Mouse (Mus musculus): ENCODE results near the gene Iapp. TPM values are rescaled to one million over a fixed set of nuclear protein-coding genes. Genes with fewer than 3 reads are reported as not detected.
"Not testable (repeated sequence)": the region's sequence is repeated elsewhere in the genome, so short reads cannot be mapped to it uniquely, and the experiment has no call there.

The Iapp gene
- not detected in 2 replicates for polyA plus RNA-seq (2016; fragmentation: Nextera tagmentation; extraction: Ambion mirVana)

- H3K36me3 ChIP-seq, result no peaks in the 10 kb centered on the region
- no peak within 1 kb of the TSS for H3K9ac ChIP-seq
- H3K27ac ChIP-seq, result no peak within 1 kb of the TSS
- no peak within 1 kb of the TSS for H3K4me2 ChIP-seq (replicated peaks)
- 51% methylated on average over 4 of the region's 4 CpGs for WGBS
- no peak within 1 kb of the TSS for H3K4me3 ChIP-seq
- H3K9me3 ChIP-seq, result no peaks in the 10 kb centered on the region
- H3K27me3 ChIP-seq (replicated peaks), result no peaks in the 10 kb centered on the region
- ATAC-seq (ENCODE audit: low FRiP score, low read depth), result no peak
- H3K4me1 ChIP-seq, result no peaks in the 10 kb centered on the region
Observed at GRCm38 (mm10) chr6:142298098-142298497, at the start of gene Iapp. Gene Iapp (plus strand): TSS chr6:142298423.

- not testable (repeated sequence) for H3K27ac ChIP-seq; H3K4me3 ChIP-seq; H3K4me2 ChIP-seq (replicated peaks); H3K9ac ChIP-seq; H3K9me3 ChIP-seq; ATAC-seq (ENCODE audit: low FRiP score, low read depth); H3K36me3 ChIP-seq; H3K27me3 ChIP-seq (replicated peaks); H3K4me1 ChIP-seq
- 97% methylated on average over 1 of the region's 1 CpGs for WGBS
Observed at GRCm38 (mm10) chr6:142250738-142251307, 47.4 kb upstream of the Iapp start.

- no peak overlapping the region for H3K9ac ChIP-seq
- no peaks in the 10 kb centered on the region for H3K27me3 ChIP-seq (replicated peaks)
- no peaks in the 10 kb centered on the region for H3K36me3 ChIP-seq
- 12% methylated on average over 4 of the region's 4 CpGs for WGBS
- no peaks in the 10 kb centered on the region for H3K9me3 ChIP-seq
- H3K4me1 ChIP-seq, result no peaks in the 10 kb centered on the region
- no peak overlapping the region for H3K27ac ChIP-seq
- H3K4me3 ChIP-seq, result no peak overlapping the region
- H3K4me2 ChIP-seq (replicated peaks), result no peak overlapping the region
- ATAC-seq (ENCODE audit: low FRiP score, low read depth), result 0 out of 2 replicates have a peak, but pooled peaks have one; percentile 21
Observed at GRCm38 (mm10) chr6:142275721-142276442, 22.3 kb upstream of the Iapp start.

GRCm38 (mm10) chr6:142289413-142290118, 8.7 kb upstream of the Iapp start:
- Histone ChIP-seq H3K36me3 (no peaks in the 10 kb centered on the region), H3K9me3 (no peaks in the 10 kb centered on the region), H3K4me2 (replicated peaks) (no peak overlapping the region), H3K9ac (no peak overlapping the region), H3K4me1 (no peaks in the 10 kb centered on the region), H3K4me3 (no peak overlapping the region), H3K27me3 (replicated peaks) (no peaks in the 10 kb centered on the region), H3K27ac (no peak overlapping the region)
- no peak for ATAC-seq (ENCODE audit: low FRiP score, low read depth)
- 76% methylated on average over 12 of the region's 12 CpGs for WGBS

- Histone ChIP-seq H3K4me2 (replicated peaks) (no peak overlapping the region), H3K36me3 (no peaks in the 10 kb centered on the region), H3K27me3 (replicated peaks) (no peaks in the 10 kb centered on the region), H3K4me3 (no peak overlapping the region), H3K9ac (no peak overlapping the region), H3K4me1 (no peaks in the 10 kb centered on the region), H3K27ac (no peak overlapping the region), H3K9me3 (peaks cover 4% of the 10 kb centered on the region)
- ATAC-seq (ENCODE audit: low FRiP score, low read depth), result no peak
Observed at GRCm38 (mm10) chr6:142305076-142305475, 6.9 kb downstream of the Iapp start.

GRCm38 (mm10) chr6:142314285-142314684, 16.1 kb downstream of the Iapp start:
- Histone ChIP-seq H3K9ac (no peak overlapping the region), H3K27ac (no peak overlapping the region), H3K4me1 (no peaks in the 10 kb centered on the region), H3K9me3 (peaks cover 4% of the 10 kb centered on the region), H3K4me2 (replicated peaks) (no peak overlapping the region), H3K27me3 (replicated peaks) (no peaks in the 10 kb centered on the region), H3K4me3 (no peak overlapping the region), H3K36me3 (no peaks in the 10 kb centered on the region)
- WGBS, result 83% methylated on average over 5 of the region's 5 CpGs
- no peak for ATAC-seq (ENCODE audit: low FRiP score, low read depth)

GRCm38 (mm10) chr6:142317106-142317505, 18.9 kb downstream of the Iapp start:
- H3K4me2 ChIP-seq (replicated peaks), result no peak overlapping the region
- H3K9me3 ChIP-seq, result no peaks in the 10 kb centered on the region
- no peak for ATAC-seq (ENCODE audit: low FRiP score, low read depth)
- H3K9ac ChIP-seq, result no peak overlapping the region
- H3K27ac ChIP-seq, result no peak overlapping the region
- H3K4me1 ChIP-seq, result no peaks in the 10 kb centered on the region
- no peaks in the 10 kb centered on the region for H3K27me3 ChIP-seq (replicated peaks)
- H3K4me3 ChIP-seq, result no peak overlapping the region
- H3K36me3 ChIP-seq, result no peaks in the 10 kb centered on the region

- Histone ChIP-seq H3K27ac (no peak within 1 kb of the TSS), H3K4me2 (replicated peaks) (no peak within 1 kb of the TSS), H3K36me3 (no peaks in the 10 kb centered on the region), H3K9me3 (no peaks in the 10 kb centered on the region), H3K9ac (no peak within 1 kb of the TSS), H3K27me3 (replicated peaks) (no peaks in the 10 kb centered on the region), H3K4me1 (no peaks in the 10 kb centered on the region), H3K4me3 (no peak within 1 kb of the TSS)
- 35% methylated on average over 4 of the region's 4 CpGs for WGBS
- no peak for ATAC-seq (ENCODE audit: low FRiP score, low read depth)
Observed at GRCm38 (mm10) chr6:142322881-142323280, 24.7 kb downstream of the Iapp start, which contains the start of gene Slco1a5. Gene Slco1a5 (minus strand): TSS chr6:142322981.

- H3K9ac ChIP-seq, result no peak overlapping the region
- no peak for ATAC-seq (ENCODE audit: low FRiP score, low read depth)
- H3K27ac ChIP-seq, result no peak overlapping the region
- H3K36me3 ChIP-seq, result no peaks in the 10 kb centered on the region
- WGBS, result 75% methylated on average over 3 of the region's 3 CpGs
- H3K9me3 ChIP-seq, result no peaks in the 10 kb centered on the region
- H3K4me2 ChIP-seq (replicated peaks), result no peak overlapping the region
- no peak overlapping the region for H3K4me3 ChIP-seq
- H3K4me1 ChIP-seq, result no peaks in the 10 kb centered on the region
- H3K27me3 ChIP-seq (replicated peaks), result no peaks in the 10 kb centered on the region
Observed at GRCm38 (mm10) chr6:142326598-142326997, 28.4 kb downstream of the Iapp start.

GRCm38 (mm10) chr6:142329201-142329600, 31.0 kb downstream of the Iapp start:
- no peak for ATAC-seq (ENCODE audit: low FRiP score, low read depth)
- no peak overlapping the region for H3K4me3 ChIP-seq
- H3K9ac ChIP-seq, result no peak overlapping the region
- H3K9me3 ChIP-seq, result no peaks in the 10 kb centered on the region
- H3K27ac ChIP-seq, result no peak overlapping the region
- H3K27me3 ChIP-seq (replicated peaks), result no peaks in the 10 kb centered on the region
- H3K4me2 ChIP-seq (replicated peaks), result no peak overlapping the region
- H3K4me1 ChIP-seq, result no peaks in the 10 kb centered on the region
- WGBS, result 76% methylated on average over 1 of the region's 1 CpGs
- H3K36me3 ChIP-seq, result no peaks in the 10 kb centered on the region

GRCm38 (mm10) chr6:142338961-142339360, 40.7 kb downstream of the Iapp start:
- H3K9me3 ChIP-seq, result no peaks in the 10 kb centered on the region
- no peak for ATAC-seq (ENCODE audit: low FRiP score, low read depth)
- H3K36me3 ChIP-seq, result no peaks in the 10 kb centered on the region
- H3K27me3 ChIP-seq (replicated peaks), result no peaks in the 10 kb centered on the region
- 73% methylated on average over 2 of the region's 2 CpGs for WGBS
- H3K27ac ChIP-seq, result no peak overlapping the region
- H3K4me3 ChIP-seq, result no peak overlapping the region
- no peaks in the 10 kb centered on the region for H3K4me1 ChIP-seq
- H3K4me2 ChIP-seq (replicated peaks), result no peak overlapping the region
- no peak overlapping the region for H3K9ac ChIP-seq

GRCm38 (mm10) chr6:142339576-142339975, 41.4 kb downstream of the Iapp start:
- ATAC-seq (ENCODE audit: low FRiP score, low read depth), result no peak
- Histone ChIP-seq H3K4me3 (no peak overlapping the region), H3K4me1 (no peaks in the 10 kb centered on the region), H3K36me3 (no peaks in the 10 kb centered on the region), H3K4me2 (replicated peaks) (no peak overlapping the region), H3K9ac (no peak overlapping the region), H3K9me3 (no peaks in the 10 kb centered on the region), H3K27me3 (replicated peaks) (no peaks in the 10 kb centered on the region), H3K27ac (no peak overlapping the region)
- 53% methylated on average over 2 of the region's 2 CpGs for WGBS

All from neural tube, embryonic 12.5 days (tissue).